Mouse (Mus musculus) cerebellum, postnatal 14 days (tissue): Measurements from ENCODE around the gene Serpina3c.

Source experiments
- DNase-seq, 2 experiments: peaks; one replicate each; pipeline ENCODE4 v3.0.0; 2021; ENCODE audit warnings: mixed read lengths in 2 of 2

Gene Serpina3c

DNA sequence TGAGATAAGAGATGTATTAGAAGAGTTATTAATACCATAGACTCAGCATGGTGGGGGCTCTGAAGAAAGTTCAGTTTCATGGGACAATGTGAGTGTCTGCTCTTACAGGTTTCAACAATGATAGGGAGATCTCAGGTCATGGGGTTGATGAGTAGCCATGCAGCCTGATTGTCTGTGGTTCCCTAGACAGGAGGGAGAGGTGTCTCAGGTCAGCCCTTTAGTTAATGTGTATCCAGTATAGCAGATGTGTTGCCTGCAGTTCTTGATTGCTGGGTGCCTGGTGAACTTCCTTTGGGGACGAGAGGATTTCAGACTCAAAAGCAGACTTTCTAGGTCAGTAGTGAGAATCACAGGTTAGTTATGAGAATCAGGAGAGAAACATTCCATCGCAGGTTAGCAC, 45.2 kb downstream of the Serpina3c start:
- DNase-seq = no peak

DNA sequence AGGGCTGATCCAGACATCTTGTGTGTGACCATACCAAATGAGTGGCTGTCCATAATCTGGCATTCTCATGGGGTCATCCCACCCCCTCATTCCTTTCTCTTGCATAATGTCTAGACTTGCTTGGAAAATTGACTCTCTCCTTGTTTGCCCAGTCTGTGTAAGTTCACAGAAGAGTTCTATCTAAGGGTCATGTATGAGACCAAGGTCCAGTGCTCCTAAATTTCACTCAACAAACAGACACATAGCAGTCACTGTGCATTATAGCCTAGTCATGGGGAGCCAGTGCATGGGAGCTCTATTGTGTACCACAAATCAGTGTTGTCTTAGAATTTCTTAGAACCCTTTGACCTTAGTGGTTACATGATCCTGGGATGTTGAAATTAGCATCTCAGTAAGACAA, 46.8 kb downstream of the Serpina3c start:
- no peak for DNase-seq

DNA sequence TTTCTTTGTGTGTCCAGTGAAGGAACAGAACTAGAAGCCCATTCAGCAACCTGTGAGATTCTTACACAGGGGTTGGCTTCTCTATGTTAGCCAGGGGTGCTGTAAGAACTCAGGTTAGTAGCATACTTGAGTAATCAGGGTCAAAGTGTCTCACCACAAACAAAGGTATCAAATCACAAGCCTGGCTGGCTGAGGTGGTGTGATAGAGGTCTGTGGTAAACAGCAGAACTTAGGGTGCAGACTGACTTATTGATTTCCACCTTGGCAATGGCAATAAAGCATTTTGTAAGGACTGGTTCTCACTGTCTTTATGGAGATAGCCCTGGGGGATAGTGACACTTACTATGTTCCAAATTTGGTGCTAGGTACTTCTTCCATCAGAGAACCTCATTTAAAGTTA, 47.8 kb downstream of the Serpina3c start:
- DNase-seq = no peak

DNA sequence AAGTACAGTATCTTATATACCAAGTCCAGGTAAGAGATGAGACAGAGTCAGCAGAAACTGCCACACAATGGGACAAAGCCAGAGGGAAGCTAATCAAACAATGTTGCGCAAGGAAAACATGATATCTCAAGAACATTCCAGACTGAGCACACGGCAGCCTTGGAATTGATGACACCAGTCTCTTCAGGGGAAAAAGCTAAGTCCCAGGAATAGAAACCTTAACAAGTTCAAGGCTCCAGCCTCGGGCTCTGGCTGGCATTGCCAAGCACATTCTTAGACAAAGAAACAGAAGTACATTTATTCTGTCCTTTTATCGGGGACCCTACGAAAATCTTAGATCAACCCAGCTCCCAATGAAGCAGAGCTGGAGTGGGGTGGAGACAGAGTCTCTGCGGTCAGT, 52.9 kb downstream of the Serpina3c start, which contains the start of gene Serpina5:
TSS of gene Serpina5 (plus strand) at position 346 of the 400 bp plus-strand sequence.
- no peak for DNase-seq
